Mouse (Mus musculus) left cerebral cortex, adult 8-10 months (tissue): Measurements from ENCODE around the gene Bloc1s3. TPM values are rescaled to one million over a fixed set of nuclear protein-coding genes. Genes with fewer than 3 reads are reported as not detected.

Experiments
- DNase-seq, 2 experiments: peaks; one replicate each; pipeline ENCODE4 v3.0.0; 2022; ENCODE audit warnings: low spot score in 2 of 2
- total RNA-seq, 4 experiments: library from RNA; stranded (reverse); gene quantifications; 2 replicates each; pipeline ENCODE4 v1.2.4; 2022

Gene Bloc1s3
- total RNA-seq, 4 experiments from 2014 or later, result 6.5 to 7.7 (median 7.1) TPM

GRCm38 (mm10) chr7:19455819-19456495, 52.2 kb downstream of the Bloc1s3 start:
- no peak for DNase-seq

- no peak for DNase-seq
Measured at GRCm38 (mm10) chr7:19455186-19455585, 53.0 kb downstream of the Bloc1s3 start.

Other genes starting within 250 kb of the Bloc1s3 start
- gene Vasp, start 236.6 kb downstream of the Bloc1s3 start, total RNA-seq, result 10 to 100 TPM; 13.6 to 16.9 (median 15.6) TPM
- under 1 TPM in 1 of 4 experiments, not detected in 3; 0.68 TPM for gene Ppm1n, start 228.3 kb downstream of the Bloc1s3 start, total RNA-seq
- 100 to 1,000 TPM; 108 to 133 (median 114) TPM for gene Rtn2, start 225.7 kb downstream of the Bloc1s3 start, total RNA-seq
- 10 to 100 TPM; 11.1 to 15.1 (median 13.8) TPM for gene Fosb, start 198.3 kb downstream of the Bloc1s3 start, total RNA-seq
- gene Ercc1, start 163.6 kb downstream of the Bloc1s3 start, total RNA-seq, result 10 to 100 TPM; 34.9 to 42.8 (median 38.6) TPM
- gene Cd3eap, start 148.9 kb downstream of the Bloc1s3 start, total RNA-seq, result 10 to 100 TPM; 16.3 to 20.4 (median 17.4) TPM
- 1 to 10 TPM; 3.9 to 7.7 (median 5.9) TPM for gene Ppp1r13l, start 148.6 kb downstream of the Bloc1s3 start, total RNA-seq
- 10 to 100 TPM; 25.7 to 36.8 (median 31.0) TPM for gene Ercc2, start 126.4 kb downstream of the Bloc1s3 start, total RNA-seq
- gene Klc3, start 104.3 kb downstream of the Bloc1s3 start, total RNA-seq, result 1 to 10 TPM; 4.5 to 5.9 (median 5.1) TPM
- 10 to 100 TPM in 1 of 4 experiments, 1 to 10 TPM in 2, not detected in 1; 3.1 to 12.8 (median 9.4) TPM for gene Ckm, start 103.6 kb downstream of the Bloc1s3 start, total RNA-seq
- 10 to 100 TPM; 70.4 to 80.3 (median 76.2) TPM for gene Mark4, start 49.5 kb downstream of the Bloc1s3 start, total RNA-seq
- 1 to 10 TPM in 1 of 4 experiments, under 1 TPM in 3; 0.59 to 1.1 (median 0.79) TPM for gene Exoc3l2, start 45.0 kb downstream of the Bloc1s3 start, total RNA-seq
- 10 to 100 TPM; 19.0 to 25.5 (median 23.5) TPM for gene Trappc6a, start within 50 bp of the Bloc1s3 start, total RNA-seq
- gene Nkpd1, start 9.5 kb upstream of the Bloc1s3 start, total RNA-seq, result 1 to 10 TPM in 2 of 4 experiments, under 1 TPM in 2; 0.83 to 1.7 (median 1.1) TPM
- gene Ppp1r37, start 54.7 kb upstream of the Bloc1s3 start, total RNA-seq, result 100 to 1,000 TPM; 118 to 134 (median 124) TPM
- 1 to 10 TPM; 1.6 to 1.9 (median 1.8) TPM for gene Zfp296, start 68.9 kb upstream of the Bloc1s3 start, total RNA-seq
- 10 to 100 TPM; 44.2 to 59.5 (median 51.3) TPM for gene Gemin7, start 69.2 kb upstream of the Bloc1s3 start, total RNA-seq
- gene Clasrp, start 96.1 kb upstream of the Bloc1s3 start, total RNA-seq, result 10 to 100 TPM; 74.8 to 89.4 (median 84.1) TPM
- gene Relb, start 121.1 kb upstream of the Bloc1s3 start, total RNA-seq, result 1 to 10 TPM; 5.6 to 7.2 (median 6.4) TPM
- gene Clptm1, start 156.7 kb upstream of the Bloc1s3 start, total RNA-seq, result 100 to 1,000 TPM; 145 to 171 (median 154) TPM
- gene Apoc2, start 169.6 kb upstream of the Bloc1s3 start, total RNA-seq, result not detected
- not detected for gene Gm44805, start 173.1 kb upstream of the Bloc1s3 start, total RNA-seq
- gene Apoc4, start 173.1 kb upstream of the Bloc1s3 start, total RNA-seq, result under 1 TPM in 1 of 4 experiments, not detected in 3; 0.81 TPM
- gene Apoc1, start 184.3 kb upstream of the Bloc1s3 start, total RNA-seq, result 1 to 10 TPM; 3.4 to 6.2 (median 4.7) TPM
- 1,000 to 10,000 TPM; 1,704 to 2,821 (median 2,131) TPM for gene Apoe, start 190.8 kb upstream of the Bloc1s3 start, total RNA-seq
- gene Tomm40, start 207.1 kb upstream of the Bloc1s3 start, total RNA-seq, result 100 to 1,000 TPM; 109 to 112 (median 111) TPM
- gene Nectin2, start 242.1 kb upstream of the Bloc1s3 start, total RNA-seq, result 1 to 10 TPM; 6.5 to 8.0 (median 7.4) TPM